Mouse (Mus musculus) megakaryocyte, embryonic 14.5 days (primary cell): ENCODE data around the gene Krtdap.

ENCODE experiments used
- FLI1 ChIP-seq: IDR thresholded peaks from 2 replicates; pipeline ENCODE4 v1.6.1; 2012; ENCODE audit warnings: low read length, inconsistent platforms, mixed read lengths
- GATA1 ChIP-seq: IDR thresholded peaks from 3 replicates; pipeline ENCODE4 v1.6.1; 2012; ENCODE audit warnings: mixed read lengths, low read length, inconsistent platforms, borderline replicate concordance

DNA sequence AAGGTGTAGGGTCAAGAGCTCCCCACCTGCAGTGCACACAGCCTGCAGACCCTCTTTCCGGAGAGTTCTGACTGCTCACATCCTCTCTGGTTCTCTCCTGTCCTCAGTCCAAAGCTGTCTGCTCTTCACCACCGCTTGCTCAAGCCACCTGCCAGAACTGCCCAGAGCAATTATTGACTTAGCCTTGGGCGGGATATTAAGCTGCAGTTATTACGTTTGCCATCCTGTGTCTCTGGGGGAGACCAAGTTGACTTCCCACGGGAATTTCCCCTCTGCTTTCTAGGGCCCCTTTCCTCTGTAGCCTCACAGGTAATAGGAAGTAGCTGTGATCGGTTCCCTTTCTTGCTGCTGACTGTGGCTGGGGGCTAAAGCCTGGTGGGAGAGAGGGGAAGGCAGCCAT lies 32.4 kb downstream of the Krtdap start:
- no peak for TF ChIP-seq GATA1
- no peak for TF ChIP-seq FLI1
